ENCODE assay signal across 20 mouse cellular contexts in the genomic region with DNA sequence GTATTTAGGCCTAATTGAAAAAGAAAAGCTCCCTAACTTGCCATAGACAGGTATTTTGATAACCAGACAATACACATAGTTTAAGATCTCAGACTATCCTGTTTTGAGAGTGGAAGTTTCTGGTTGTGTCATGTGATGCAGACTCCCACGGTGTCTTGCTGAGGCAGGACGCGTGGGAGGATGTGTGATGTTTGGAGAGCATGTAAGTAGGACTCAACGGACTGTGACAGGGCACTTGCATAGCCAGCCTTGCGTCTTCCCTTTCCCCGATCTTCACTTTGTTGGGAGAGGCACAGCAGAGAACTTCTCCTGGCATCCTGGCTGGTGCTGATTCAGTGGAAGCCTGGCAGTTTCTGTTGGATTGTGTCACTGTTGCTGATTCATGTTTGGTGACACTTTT.
DNase-seq lines count a peak whose midpoint lies in the region; ATAC-seq and TF ChIP-seq lines count a peak whose summit lies in the region.
"Had no signal": no experiment of that assay in that cellular context is flagged by ENCODE, and none has a peak within 500 bp of the region (broad histone marks: within the 10 kb centered on the region; RNA-seq: fewer than 3 reads in every experiment).

No protein-coding gene starts in this region.

- H3K27ac ChIP-seq in kidney, postnatal 0 days, result no peak overlapping the region
- H3K27ac ChIP-seq in kidney, embryonic 16.5 days (ENCODE audit: low read length), result no peak overlapping the region
- no peak overlapping the region for H3K27ac ChIP-seq in forebrain, embryonic 12.5 days
- H3K27ac ChIP-seq: embryonic facial prominence, embryonic 10.5 days; heart, adult 2 months; hindbrain, embryonic 10.5 days; hindbrain, embryonic 15.5 days had no signal

- whole genome bisulfite sequencing in kidney, postnatal 0 days, result 50% methylated on average over 6 of the region's 6 CpGs
- 54% methylated on average over 6 of the region's 6 CpGs for WGBS in kidney, embryonic 16.5 days
- 94% methylated on average over 6 of the region's 6 CpGs for WGBS in forebrain, embryonic 12.5 days

- ATAC-seq in kidney, postnatal 0 days (replicated peaks; ENCODE audit: low FRiP score, low read depth), result no peak
- ATAC-seq in kidney, embryonic 16.5 days (ENCODE audit: low FRiP score, low TSS enrichment), result no peak
- ATAC-seq in forebrain, embryonic 12.5 days (ENCODE audit: low FRiP score), result no peak
- ATAC-seq: forebrain, embryonic 14.5 days; inflammation-experienced regulatory T-cells, adult 6 months; intestine, postnatal 0 days had no signal

- H3K4me1 ChIP-seq in kidney, postnatal 0 days (replicated peaks; ENCODE audit: insufficient read depth, low read length), result no peaks in the 10 kb centered on the region
- H3K4me1 ChIP-seq in kidney, embryonic 16.5 days (ENCODE audit: insufficient read depth, low read length), result no peaks in the 10 kb centered on the region
- no peaks in the 10 kb centered on the region for H3K4me1 ChIP-seq in forebrain, embryonic 12.5 days
- H3K4me1 ChIP-seq: embryonic facial prominence, embryonic 10.5 days; heart, embryonic 12.5 days; hindbrain, embryonic 10.5 days; hindbrain, embryonic 15.5 days had no signal

- H3K9me3 ChIP-seq in kidney, postnatal 0 days (replicated peaks; ENCODE audit: low read length), result no peaks in the 10 kb centered on the region; the same call in 1 of the 2 replicates
- peaks cover 10% of the 10 kb centered on the region for H3K9me3 ChIP-seq in kidney, embryonic 16.5 days (ENCODE audit: low read length)
- H3K9me3 ChIP-seq in forebrain, embryonic 12.5 days, result no peaks in the 10 kb centered on the region
- H3K9me3 ChIP-seq: hindbrain, embryonic 15.5 days had no signal

- no peak overlapping the region for H3K9ac ChIP-seq in kidney, postnatal 0 days (ENCODE audit: low read depth, low read length)
- H3K9ac ChIP-seq in kidney, embryonic 16.5 days (replicated peaks; ENCODE audit: low read length), result no peak overlapping the region
- H3K9ac ChIP-seq in forebrain, embryonic 12.5 days, result no peak overlapping the region
- H3K9ac ChIP-seq: heart, embryonic 12.5 days; hindbrain, embryonic 15.5 days had no signal

- no peak for TF ChIP-seq CTCF in kidney, postnatal 0 days (IDR thresholded peaks at IDR 0.05; ENCODE audit: low read depth)

- no peaks in the 10 kb centered on the region for H3K27me3 ChIP-seq in kidney, postnatal 0 days (ENCODE audit: insufficient read depth, low read length)
- no peaks in the 10 kb centered on the region for H3K27me3 ChIP-seq in kidney, embryonic 16.5 days (ENCODE audit: insufficient read depth, low read length)
- no peaks in the 10 kb centered on the region for H3K27me3 ChIP-seq in forebrain, embryonic 12.5 days
- H3K27me3 ChIP-seq: CH12.LX; heart, embryonic 12.5 days; hindbrain, embryonic 15.5 days had no signal

- no peak overlapping the region for H3K4me2 ChIP-seq in kidney, postnatal 0 days (ENCODE audit: low read length)
- no peak overlapping the region for H3K4me2 ChIP-seq in kidney, embryonic 16.5 days (replicated peaks; ENCODE audit: low read depth, low read length)
- H3K4me2 ChIP-seq in forebrain, embryonic 12.5 days, result no peak overlapping the region
- H3K4me2 ChIP-seq: heart, embryonic 12.5 days; hindbrain, embryonic 15.5 days had no signal

- no peak overlapping the region for H3K4me3 ChIP-seq in kidney, postnatal 0 days (replicated peaks; ENCODE audit: low read depth, low read length)
- no peak overlapping the region for H3K4me3 ChIP-seq in kidney, embryonic 16.5 days (ENCODE audit: low read length)
- H3K4me3 ChIP-seq in forebrain, embryonic 12.5 days (replicated peaks), result no peak overlapping the region
- H3K4me3 ChIP-seq: embryonic facial prominence, embryonic 10.5 days; heart, adult 2 months; heart, embryonic 12.5 days; hindbrain, embryonic 10.5 days; hindbrain, embryonic 15.5 days had no signal

- peak; percentile 13 for DNase-seq in kidney, postnatal 0 days (ENCODE audit: low spot score)
- peak; percentile 9 for DNase-seq in thymus, postnatal 25 days
- no peak for DNase-seq in thymus, postnatal 4 days
- peak; percentile 4 for DNase-seq in T-cell, adult 2 months (ENCODE audit: low spot score)
- peak; percentile 49 for DNase-seq in naive thymus-derived CD4-positive, alpha-beta T cell, adult 2 months (ENCODE audit: low read depth)
- DNase-seq in adipocyte (ENCODE audit: low spot score), result no peak
- DNase-seq: adrenal gland, postnatal 25 days; cerebellum, adult 2 months; gastrocnemius, postnatal 10 days; heart, adult 2 months had no signal

- no peaks in the 10 kb centered on the region for H3K36me3 ChIP-seq in kidney, postnatal 0 days (ENCODE audit: insufficient read depth, low read length)
- H3K36me3 ChIP-seq in kidney, embryonic 16.5 days (ENCODE audit: insufficient read depth, low read length), result no peaks in the 10 kb centered on the region
- H3K36me3 ChIP-seq in forebrain, embryonic 12.5 days (replicated peaks), result no peaks in the 10 kb centered on the region
- H3K36me3 ChIP-seq: embryonic facial prominence, embryonic 10.5 days; heart, embryonic 12.5 days; hindbrain, embryonic 10.5 days; hindbrain, embryonic 15.5 days had no signal

Comparison
In these comparisons a context has a peak if more than half of its experiments do, and no peak if none do; other contexts are left out.
1. DNase-seq: peak in kidney, postnatal 0 days (single experiment), thymus, postnatal 25 days (single experiment), T-cell, adult 2 months (single experiment) and naive thymus-derived CD4-positive, alpha-beta T cell, adult 2 months (single experiment); none in thymus, postnatal 4 days (single experiment) and adipocyte (single experiment).